Mouse (Mus musculus) MEL-GATA-1-ER (cell line): Measurements from ENCODE around the gene Gm17509.
A peak's percentile ranks its signal among the peaks of the same experiment; 100 is the strongest.
"Not testable (repeated sequence)": the region's sequence is repeated elsewhere in the genome, so short reads cannot be mapped to it uniquely, and the experiment has no call there.

Experiments used
- DNase-seq: peaks from one replicate; pipeline ENCODE4 v3.0.0-alpha.2; 2012; ENCODE audit warnings: low read depth; ENCODE audit errors: extremely low read depth

Gm17509 gene

DNA sequence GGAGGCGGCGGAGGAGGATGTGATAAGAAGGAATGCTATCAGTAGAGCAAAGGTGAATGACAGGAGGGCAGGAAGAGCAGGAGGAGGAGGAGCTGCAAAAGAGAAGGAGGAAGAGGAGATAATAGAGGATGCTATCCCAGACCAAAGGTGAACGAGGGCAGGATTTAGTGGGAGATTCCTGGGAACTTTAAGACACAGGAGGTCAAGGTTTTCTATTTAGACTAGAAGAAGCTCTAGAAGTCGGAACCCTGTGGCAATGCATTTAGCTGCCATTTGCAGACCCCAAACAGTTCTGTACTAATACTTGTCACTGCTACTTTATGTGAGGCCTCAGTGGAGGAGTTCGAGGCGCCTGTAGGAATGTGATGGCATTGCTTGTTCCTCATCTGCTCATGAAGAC lies 12.6 kb downstream of the Gm17509 start, which contains the start of gene Emb:
Gene Emb (plus strand): TSS at position 301 of the 400 bp plus-strand sequence.
- DNase-seq = no peak

DNA sequence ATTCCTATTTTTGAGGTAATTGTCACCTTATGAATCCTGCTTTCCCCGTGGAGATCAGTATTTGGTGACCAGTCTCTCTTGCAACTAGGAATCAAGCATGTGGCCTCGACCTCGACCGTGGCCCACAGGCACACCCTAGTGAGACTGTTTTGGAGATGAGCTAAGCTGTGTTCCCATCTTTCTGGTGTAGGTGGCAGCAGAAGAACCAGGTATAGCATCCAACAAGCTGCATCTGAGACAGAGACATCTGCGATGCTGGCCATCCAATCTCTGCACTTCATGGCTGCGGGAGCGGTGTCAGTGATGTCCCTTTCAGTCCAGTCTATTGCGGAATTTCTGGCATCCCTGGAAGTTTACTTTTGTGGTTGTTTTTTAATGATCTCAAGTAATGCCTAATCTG lies 14.8 kb downstream of the Gm17509 start:
- DNase-seq = no peak

DNA sequence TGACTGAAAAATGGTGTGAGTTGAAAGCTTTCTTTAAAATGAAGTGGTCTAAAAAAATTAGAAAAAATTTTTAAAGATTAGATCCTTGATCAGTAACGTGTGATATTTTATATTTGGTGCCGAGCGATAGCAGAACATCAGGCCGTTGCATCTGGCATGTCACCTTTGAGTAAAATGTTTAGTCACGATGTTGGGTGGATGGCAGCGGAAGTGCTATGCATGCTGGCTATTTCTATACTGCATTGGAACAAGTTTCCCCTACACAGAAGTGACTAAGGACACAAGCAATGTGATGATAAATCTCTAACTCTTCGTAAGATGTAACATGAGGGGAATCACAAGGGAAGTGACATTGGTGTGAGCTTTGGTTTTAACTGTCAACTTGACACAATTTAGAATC lies 16.2 kb downstream of the Gm17509 start:
- DNase-seq = no peak

DNA sequence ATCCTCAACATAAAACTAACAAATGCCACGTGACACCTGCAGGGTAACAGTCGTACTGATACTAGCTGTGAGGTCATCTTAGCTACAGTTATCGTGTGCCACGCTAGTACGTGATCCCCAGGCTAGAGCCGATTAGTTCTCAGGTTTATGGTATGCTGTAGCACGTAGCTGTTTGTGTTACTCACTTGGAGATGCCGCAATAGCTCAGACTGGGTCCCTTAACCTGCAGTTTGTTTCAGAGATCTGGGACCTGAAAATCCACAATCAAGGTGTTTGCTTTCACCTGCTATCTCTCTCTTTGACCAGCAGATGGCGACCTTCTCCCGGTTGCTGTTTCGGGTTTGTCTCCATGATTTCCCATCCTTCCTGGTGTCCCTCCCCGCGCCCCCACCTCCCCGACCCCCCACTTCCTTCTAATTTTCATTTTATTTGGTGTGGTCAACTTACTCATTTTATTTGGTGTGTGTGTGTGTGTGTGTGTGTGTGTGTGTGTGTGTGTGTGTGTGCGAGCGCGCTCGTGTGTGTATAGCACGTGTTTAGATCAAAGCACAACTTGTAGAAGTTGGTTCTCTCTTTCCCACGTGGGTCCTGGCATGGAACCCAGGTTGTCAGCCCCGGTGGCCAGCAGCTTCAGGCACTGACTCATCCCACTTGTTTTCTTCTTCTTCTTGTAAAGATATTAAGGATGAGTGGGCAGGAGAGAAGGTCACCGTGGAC lies 18.0 kb downstream of the Gm17509 start:
- DNase-seq = no peak

DNA sequence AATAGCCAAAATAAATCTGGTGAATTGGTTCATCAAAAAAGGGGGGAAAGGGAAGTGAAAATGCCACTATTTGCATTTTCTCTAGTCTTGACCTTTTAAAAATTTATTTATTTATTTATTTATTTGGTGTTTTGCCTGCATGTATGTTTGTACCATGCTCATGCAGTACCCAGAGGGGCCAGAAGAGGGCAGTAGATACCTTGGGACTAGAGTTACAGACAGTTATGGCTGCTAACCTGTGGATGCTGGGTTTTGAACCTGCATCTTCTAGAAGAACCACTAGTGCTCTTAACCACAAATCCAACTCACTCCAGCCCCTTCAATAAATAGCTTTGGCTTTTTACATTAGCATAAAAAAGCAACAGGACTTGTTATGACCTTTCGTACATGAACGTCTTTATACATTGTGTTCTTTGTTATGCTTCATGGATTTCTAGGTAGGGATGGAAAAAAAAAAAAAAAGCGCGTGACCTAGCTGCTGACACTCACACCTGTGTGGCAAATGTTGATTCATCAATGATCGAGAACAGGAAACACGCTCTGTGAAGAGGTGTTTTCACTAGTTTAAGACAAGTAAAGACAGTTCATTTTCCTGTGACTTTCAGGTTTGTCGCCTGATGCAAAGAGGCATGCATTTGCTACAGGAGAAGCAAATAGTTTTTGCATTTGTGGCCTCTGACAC lies 22.3 kb downstream of the Gm17509 start:
- DNase-seq = peak; percentile 36

DNA sequence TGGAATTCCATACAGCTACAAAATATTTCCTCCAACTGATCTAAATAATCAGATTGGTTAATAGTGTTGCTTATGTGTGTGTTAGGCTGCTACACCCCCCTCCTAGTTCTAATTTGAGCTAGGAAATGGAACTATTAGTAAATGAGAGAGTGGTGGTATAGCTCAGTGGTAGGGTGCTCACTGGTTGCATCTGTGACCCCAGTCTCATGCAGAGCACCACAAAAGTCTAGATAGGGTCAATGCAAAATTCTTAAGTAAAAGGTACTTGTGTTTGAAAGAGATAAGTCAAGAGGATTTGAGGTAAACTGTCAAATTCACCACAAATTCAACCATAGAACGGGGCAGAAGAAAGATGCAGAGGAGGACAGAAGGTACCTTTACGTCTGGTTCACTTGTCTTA lies 23.2 kb downstream of the Gm17509 start:
- DNase-seq = no peak

DNA sequence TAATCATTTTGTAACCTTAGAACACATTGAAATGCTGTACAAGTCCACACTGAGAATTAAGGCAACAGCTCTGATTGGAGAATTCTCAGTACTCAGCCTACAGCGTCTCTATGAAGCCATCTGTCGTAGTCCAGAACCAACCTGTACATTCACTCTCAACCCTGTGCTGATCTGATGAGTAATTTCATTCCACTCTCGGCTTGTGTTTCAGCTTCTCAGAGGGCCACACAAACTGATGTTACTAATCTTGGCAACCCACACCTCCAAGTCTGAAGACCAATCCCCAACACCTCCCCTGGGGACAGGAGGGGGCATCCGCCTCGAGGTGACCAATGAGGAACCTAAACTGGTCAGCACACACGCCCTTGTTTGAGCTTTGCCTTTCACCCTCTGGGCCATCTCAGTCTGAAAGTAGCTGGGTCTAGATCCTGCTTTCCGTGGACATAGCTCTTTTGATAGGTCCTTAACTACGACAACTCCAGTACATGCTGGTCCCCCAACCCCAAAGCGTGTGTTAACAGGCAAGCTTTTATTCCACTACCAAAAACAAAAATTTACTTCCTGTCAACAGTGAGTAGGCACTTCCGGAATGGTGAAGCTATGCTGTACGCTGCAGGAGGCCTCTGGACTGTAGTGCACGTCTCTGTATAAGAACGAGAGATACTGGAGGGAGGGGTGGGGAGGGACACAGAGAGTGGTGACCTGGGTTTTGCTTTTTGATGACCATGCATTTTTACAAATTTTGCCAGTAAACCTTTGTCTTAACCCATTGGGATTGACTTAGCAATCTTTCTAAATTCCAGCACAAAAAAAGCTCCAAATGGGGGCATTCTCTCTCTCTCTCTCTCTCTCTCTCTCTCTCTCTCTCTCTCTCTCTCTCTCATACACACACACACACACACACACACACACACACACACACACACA lies 25.0 kb downstream of the Gm17509 start:
- DNase-seq = no peak

DNA sequence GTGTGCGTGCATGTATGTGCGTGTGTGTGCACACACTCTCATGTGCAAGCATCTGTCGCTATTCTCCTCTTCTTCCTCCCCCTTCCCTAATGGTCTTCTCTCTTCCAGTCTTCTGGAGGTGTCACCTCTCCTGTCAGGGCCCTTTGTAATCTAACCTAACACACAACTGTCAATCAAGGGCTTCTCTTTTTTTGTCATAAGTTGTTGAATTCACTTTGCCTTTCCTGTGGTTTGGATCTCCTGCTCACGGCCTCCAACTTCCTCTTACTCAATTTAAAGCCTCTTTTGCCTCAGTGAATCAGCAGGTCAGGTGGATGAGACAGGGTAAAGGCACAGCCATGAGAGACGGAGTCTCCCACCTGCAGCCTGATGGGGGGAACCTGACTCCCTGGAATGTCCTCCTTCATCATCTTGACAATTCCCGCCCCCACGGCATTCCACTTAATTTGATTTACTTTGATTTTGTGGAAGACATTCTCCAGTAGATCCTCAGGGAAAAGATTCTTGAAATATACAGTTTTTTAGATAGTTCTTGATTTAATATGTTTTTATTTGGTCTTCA lies 27.4 kb downstream of the Gm17509 start:
- DNase-seq = peak; percentile 33

DNA sequence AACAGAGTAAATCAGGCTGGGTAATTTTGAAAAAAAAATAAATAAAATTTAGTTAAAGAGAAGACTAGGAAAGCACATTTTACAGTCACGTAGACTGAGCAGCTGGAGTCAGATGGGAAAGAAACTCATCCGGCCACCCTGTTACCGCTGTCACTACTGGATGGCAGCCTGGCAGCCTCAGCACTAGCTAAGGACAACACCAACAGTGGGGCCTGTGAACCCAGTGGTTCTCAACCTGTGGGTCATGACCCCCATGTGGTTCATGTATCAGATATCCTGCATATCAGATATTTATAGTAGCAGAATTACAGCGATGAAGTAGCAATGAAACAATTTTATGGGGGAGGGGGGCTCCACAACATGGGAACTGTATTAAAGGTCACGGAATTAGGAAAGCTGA lies 28.7 kb downstream of the Gm17509 start:
- DNase-seq = no peak

DNA sequence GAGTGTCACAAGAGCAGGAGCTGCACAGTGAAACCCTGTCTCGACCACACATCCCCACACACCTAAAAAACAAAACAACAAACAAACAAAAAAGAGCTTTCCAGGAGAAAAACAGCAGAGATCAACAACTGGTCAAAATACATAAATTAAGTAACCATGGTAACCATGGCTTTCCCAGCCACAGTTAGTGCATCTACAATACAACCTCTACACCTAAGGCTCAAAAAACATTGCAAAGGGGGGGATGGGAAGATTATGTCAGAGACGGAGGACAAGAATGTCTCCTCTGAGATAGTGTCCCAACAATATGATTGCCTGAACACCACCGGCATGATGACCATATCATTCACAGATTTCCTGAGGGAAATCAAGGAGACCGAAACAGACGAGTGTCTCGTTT lies 35.5 kb downstream of the Gm17509 start:
- no peak for DNase-seq

DNA sequence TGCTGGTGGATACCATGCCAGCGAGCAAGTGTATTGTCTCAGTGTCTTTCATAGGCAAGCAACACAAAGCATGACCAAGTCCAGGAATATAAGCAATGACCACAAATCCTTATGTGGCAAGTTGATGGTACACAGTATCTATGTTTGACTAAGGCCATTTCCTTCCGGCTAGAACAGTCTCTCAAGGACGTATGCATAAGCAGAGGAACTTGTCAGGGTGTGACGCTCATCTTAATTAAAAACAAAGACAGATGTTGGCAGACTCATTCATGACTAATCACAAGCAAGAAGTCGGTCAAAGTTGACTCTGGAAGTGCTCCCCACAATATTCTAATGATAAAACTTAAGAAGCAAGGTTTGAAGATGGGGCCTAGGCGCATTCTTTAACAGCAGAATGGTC lies 37.6 kb downstream of the Gm17509 start:
- DNase-seq = no peak

DNA sequence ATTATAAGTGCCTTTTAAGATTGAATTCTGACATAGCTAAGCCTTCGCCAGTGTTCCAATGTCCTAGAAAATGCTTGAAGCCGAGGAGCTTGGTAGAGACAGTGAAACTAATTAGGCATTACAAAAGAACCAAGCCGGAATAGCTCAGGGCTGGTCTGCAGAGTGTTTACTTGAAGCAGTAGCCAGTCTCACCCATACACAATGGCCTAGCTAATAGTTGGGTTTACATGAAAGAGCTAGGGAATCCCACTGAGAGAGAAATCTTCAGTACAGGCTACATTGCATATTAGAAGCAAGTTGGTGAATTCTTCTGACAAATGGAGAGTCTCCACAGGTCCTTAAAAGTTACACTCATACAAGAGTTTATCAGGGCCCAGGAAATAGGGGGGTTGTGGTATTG lies 40.0 kb downstream of the Gm17509 start:
- DNase-seq = not testable (repeated sequence)
